Mouse (Mus musculus) stomach, embryonic 16.5 days (tissue): ENCODE measurements at regions not wholly inside any gene's neighbourhood (a gene's known extent, or its start where the extent isn't known, plus 50 kb on each side); places are given as distances from the start of the nearest gene placed in this dataset.

Source experiments
- ATAC-seq: fragments of 200-750 bp; cut with Nextera tagmentation; 2 replicates; pipeline ENCODE4 v1.8.0; 2017; ENCODE audit warnings: moderate number of reproducible peaks, moderate TSS enrichment; ENCODE audit not compliant: insufficient read depth, low FRiP score
- H3K27ac ChIP-seq: fragments of 300-500 bp; sonication (generic); 2 replicates; pipeline ENCODE4 v1.5.1; 2014; ENCODE audit warnings: low read length
- H3K27me3 ChIP-seq: fragments of 300-500 bp; sonication (generic); 2 replicates; pipeline ENCODE4 v1.6.1; 2014; ENCODE audit warnings: low read length, control low read depth, mixed read lengths; ENCODE audit not compliant: control insufficient read depth, insufficient read depth
- H3K36me3 ChIP-seq: fragments of 300-500 bp; sonication (generic); 2 replicates; pipeline ENCODE4 v1.6.1; 2014; ENCODE audit warnings: low read length; ENCODE audit not compliant: control insufficient read depth, insufficient read depth
- H3K4me1 ChIP-seq: fragments of 300-500 bp; sonication (generic); 2 replicates; pipeline ENCODE4 v1.6.1; 2014; ENCODE audit warnings: low read length, control low read depth, mixed read lengths; ENCODE audit not compliant: control insufficient read depth, insufficient read depth
- H3K4me2 ChIP-seq: fragments of 300-500 bp; sonication (generic); 2 replicates; pipeline ENCODE4 v1.6.1; 2014; ENCODE audit warnings: low read depth, low read length, mixed read lengths
- H3K4me3 ChIP-seq: fragments of 300-500 bp; sonication (generic); replicated peaks from 2 replicates; pipeline ENCODE4 v1.5.1; 2014; ENCODE audit warnings: mild to moderate bottlenecking, low read length
- H3K9ac ChIP-seq: fragments of 300-500 bp; sonication (generic); 2 replicates; pipeline ENCODE4 v1.6.1; 2014; ENCODE audit warnings: low read length
- H3K9me3 ChIP-seq: fragments of 300-500 bp; sonication (generic); replicated peaks from 2 replicates; pipeline ENCODE4 v1.6.1; 2016; ENCODE audit warnings: low read length, control low read depth; ENCODE audit not compliant: control insufficient read depth
- WGBS: fragments of 180-500 bp; shearing (Covaris S2); extraction: QIAGEN DNeasy Blood & Tissue Kit; methylation state at CpG from one replicate; pipeline ENCODE4 v1.1.7; 2014; 5-methylcytosine and 5-hydroxymethylcytosine counted together

DNA sequence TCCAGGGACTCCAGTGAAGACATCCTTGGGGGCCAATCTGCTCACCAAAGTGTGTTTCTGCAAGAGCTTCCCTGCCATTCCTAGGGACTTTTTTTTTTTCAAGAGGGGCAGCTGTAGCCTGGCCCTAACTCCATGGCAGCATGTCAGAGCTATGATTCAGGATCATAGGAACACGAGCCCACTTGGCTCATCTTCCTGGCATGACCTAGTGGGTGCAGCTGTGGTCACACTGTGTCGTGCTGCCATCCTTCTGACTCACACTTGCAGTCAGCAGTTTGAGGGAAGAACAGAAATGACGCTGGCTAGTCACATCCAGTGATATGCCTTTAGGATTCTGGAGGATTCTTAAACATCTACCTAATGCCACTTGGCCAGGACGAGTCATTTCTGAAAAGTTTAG is 566.5 kb upstream of the Cdh5 start:
- H3K27me3 ChIP-seq: no peaks in the 10 kb centered on the region
- H3K27ac ChIP-seq: no peak overlapping the region
- H3K9me3 ChIP-seq: no peaks in the 10 kb centered on the region
- no peak overlapping the region for H3K4me2 ChIP-seq
- no peak overlapping the region for H3K4me3 ChIP-seq
- H3K4me1 ChIP-seq: no peaks in the 10 kb centered on the region
- H3K36me3 ChIP-seq: no peaks in the 10 kb centered on the region
- WGBS: 80% methylated on average over 4 of the region's 4 CpGs
- no peak overlapping the region for H3K9ac ChIP-seq
- ATAC-seq: no peak

DNA sequence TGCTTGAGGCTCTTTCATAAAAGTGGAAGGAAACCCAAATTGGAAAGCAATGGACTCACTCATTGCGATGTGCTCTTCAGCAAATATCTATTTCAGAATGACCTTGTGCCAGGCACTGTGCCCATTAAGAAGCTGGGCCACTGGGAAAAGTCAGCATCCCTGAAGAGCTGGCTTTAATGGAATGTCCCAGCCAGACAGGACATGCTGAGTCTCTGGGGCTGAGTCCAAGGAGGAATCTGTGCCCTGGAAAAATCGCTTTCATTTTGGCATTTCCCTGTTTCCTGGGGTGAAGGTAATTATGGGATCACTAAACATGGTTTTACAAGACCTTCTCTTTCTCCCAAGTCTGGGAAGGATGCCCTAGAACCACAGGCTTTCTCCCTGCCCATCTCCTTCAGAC is 564.6 kb upstream of the Cdh5 start:
- WGBS: 83% methylated on average over 2 of the region's 2 CpGs
- no peaks in the 10 kb centered on the region for H3K4me1 ChIP-seq
- no peaks in the 10 kb centered on the region for H3K36me3 ChIP-seq
- ATAC-seq: no peak
- H3K4me2 ChIP-seq: no peak overlapping the region
- no peak overlapping the region for H3K27ac ChIP-seq
- H3K4me3 ChIP-seq: no peak overlapping the region
- no peaks in the 10 kb centered on the region for H3K27me3 ChIP-seq
- no peak overlapping the region for H3K9ac ChIP-seq
- no peaks in the 10 kb centered on the region for H3K9me3 ChIP-seq

DNA sequence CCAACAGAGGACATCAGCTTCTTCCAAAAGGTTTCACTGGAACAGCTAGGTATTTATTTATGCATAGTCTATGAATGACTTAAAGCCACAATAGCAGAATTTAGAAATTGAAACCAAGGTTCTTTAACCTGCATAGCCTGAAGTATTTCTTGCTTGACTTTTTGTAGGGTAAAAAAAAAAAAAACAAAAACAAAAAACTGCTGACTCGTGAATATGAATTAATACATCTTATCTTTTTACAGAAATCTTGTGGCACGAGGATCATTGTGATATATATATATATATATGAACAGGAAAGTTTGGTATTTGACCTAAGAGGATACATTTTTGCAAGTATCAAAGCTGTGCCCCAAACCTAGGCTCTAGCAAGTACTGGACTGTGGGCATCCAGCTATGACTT is 559.5 kb upstream of the Cdh5 start:
- Histone ChIP-seq H3K9ac (no peak overlapping the region), H3K27me3 (no peaks in the 10 kb centered on the region), H3K36me3 (no peaks in the 10 kb centered on the region), H3K4me1 (no peaks in the 10 kb centered on the region), H3K27ac (no peak overlapping the region), H3K4me2 (no peak overlapping the region), H3K4me3 (no peak overlapping the region), H3K9me3 (no peaks in the 10 kb centered on the region)
- ATAC-seq: no peak
- 76% methylated on average over 2 of the region's 2 CpGs for WGBS

DNA sequence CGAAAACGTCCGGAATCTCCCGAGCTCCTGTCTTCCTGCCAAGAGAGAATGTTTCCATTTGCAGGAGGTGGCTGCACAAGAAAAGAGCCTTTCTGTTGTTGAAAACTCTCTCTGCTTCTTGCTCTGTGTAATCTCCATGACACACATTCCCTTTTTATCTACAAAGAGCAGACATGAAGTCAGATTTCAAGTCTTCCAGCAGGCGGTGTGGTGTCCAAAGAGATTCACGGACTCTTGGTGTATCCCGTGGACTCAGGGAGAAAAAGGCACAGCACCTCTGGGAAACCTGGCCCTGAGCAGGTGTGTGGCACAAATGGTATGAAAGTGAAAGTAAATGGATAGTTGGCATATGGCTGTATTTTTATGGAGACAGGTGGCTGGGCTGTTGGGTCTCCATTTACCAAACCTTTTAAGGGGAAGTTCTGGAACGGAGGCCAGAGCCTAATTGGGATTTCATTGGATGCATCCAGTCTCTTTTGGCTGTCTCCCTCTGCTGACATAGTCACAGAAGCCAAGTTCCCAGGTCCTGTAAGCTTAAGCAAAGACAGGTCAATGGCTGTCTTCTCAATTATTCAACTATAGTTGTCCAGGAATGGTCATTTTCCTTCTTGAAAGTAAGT is 549.4 kb upstream of the Cdh5 start:
- H3K4me2 ChIP-seq: no peak overlapping the region
- 83% methylated on average over 8 of the region's 8 CpGs for WGBS
- no peaks in the 10 kb centered on the region for H3K4me1 ChIP-seq
- H3K9me3 ChIP-seq: no peaks in the 10 kb centered on the region
- no peak overlapping the region for H3K27ac ChIP-seq
- no peak overlapping the region for H3K4me3 ChIP-seq
- no peak for ATAC-seq
- no peaks in the 10 kb centered on the region for H3K27me3 ChIP-seq
- H3K36me3 ChIP-seq: no peaks in the 10 kb centered on the region
- no peak overlapping the region for H3K9ac ChIP-seq

DNA sequence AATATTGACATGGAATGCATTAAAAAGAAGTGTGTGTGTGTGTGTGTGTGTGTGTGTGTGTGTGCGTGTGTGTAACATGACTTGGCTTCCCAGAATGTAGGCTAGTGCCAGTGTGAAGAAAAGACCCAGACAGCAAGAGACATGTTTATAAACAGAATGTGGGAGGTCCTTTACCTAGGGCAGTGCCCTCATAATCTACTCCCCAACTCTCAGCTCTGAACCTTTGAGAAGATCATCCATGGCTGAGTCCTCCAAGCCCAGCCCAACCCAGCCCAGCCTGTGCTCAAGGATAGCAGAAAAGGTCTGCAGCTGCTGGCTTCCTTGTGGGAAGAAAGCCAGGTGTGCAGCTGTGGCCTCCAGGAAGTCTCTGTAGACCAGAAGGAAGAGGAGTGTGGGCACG is 539.8 kb upstream of the Cdh5 start:
- no peaks in the 10 kb centered on the region for H3K27me3 ChIP-seq

DNA sequence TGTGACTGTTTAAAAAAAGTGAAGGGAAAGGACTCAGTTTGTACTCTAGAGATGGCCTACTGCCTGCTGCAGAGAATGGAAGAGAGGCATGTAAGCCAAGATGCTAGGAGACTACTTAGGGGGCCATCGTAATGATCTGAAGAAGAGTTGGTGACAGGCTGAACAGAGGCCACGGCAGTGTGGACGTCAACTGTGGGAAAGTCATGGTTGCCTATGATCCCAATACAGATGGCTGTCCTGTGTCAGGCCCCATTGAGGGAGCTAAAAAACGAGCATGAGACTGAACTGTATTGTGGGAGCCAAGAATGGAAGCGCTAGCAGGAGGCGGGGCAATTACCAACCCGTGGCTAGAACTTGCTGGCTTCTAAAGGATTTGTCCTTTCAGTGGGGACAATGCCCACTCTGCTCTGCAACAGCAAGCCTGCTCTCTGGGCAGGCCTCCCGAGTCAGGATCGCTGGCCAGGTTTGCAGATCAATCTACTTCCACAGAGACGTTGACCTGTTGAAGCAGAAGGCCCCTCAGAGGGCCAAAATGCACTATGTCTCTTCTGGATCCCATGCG is 530.5 kb upstream of the Cdh5 start:
- 85% methylated on average over 11 of the region's 11 CpGs for WGBS
- Histone ChIP-seq H3K9ac (no peak overlapping the region), H3K4me2 (no peak overlapping the region), H3K9me3 (no peaks in the 10 kb centered on the region), H3K4me1 (no peaks in the 10 kb centered on the region), H3K36me3 (no peaks in the 10 kb centered on the region), H3K27ac (no peak overlapping the region), H3K4me3 (no peak overlapping the region), H3K27me3 (no peaks in the 10 kb centered on the region)
- ATAC-seq: no peak

More for the DNA sequence above, 539.8 kb upstream of the Cdh5 start:
- Histone ChIP-seq H3K36me3 (no peaks in the 10 kb centered on the region), H3K4me1 (no peaks in the 10 kb centered on the region), H3K9me3 (no peaks in the 10 kb centered on the region), H3K9ac (no peak overlapping the region), H3K4me2 (no peak overlapping the region), H3K4me3 (no peak overlapping the region), H3K27ac (no peak overlapping the region)
- no peak for ATAC-seq
- WGBS: 58% methylated on average over 2 of the region's 2 CpGs

DNA sequence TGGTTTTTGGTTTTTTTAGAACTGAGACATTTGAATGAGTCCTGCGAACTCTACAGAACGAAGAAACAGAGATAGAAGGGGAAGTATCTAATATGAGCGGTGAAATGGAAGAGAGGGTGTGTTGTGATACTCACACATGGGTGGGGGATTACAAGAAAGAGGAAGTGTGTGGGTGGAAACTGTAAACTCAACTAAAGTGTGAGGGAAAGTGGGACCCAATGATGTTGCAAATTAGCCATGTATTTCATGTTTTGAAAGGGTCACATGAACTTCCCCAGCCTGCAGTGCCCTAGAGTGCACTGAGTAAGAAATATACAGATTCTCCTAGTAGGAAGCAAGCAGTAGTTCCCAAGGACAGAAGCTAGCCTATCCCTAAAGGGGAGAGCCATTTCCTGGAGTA is 524.3 kb upstream of the Cdh5 start:
- Histone ChIP-seq H3K9ac (no peak overlapping the region), H3K27ac (no peak overlapping the region), H3K27me3 (no peaks in the 10 kb centered on the region), H3K4me1 (no peaks in the 10 kb centered on the region), H3K9me3 (no peaks in the 10 kb centered on the region), H3K36me3 (no peaks in the 10 kb centered on the region), H3K4me2 (no peak overlapping the region), H3K4me3 (no peak overlapping the region)
- ATAC-seq: no peak
- 84% methylated on average over 3 of the region's 3 CpGs for WGBS

DNA sequence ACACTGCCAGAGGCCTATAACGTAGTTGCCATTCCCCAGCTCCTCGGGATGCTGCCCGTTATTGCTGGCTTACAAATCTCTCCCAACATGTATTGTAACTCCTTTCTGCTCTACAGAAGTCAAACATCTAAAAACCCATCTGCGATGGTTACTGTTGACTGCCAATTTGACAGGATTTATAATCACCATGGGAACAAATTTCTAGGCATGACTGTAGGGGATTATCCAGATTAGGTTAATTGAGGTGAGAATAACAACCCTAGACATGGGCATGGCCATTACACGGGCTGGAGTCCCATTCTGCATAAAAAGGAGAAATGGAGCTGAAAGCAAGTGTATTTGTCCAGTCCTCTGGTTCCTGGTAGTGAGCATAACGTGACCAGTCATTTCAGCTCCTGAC is 523.4 kb upstream of the Cdh5 start:
- Histone ChIP-seq H3K4me2 (no peak overlapping the region), H3K9me3 (no peaks in the 10 kb centered on the region), H3K27ac (no peak overlapping the region), H3K9ac (no peak overlapping the region), H3K4me1 (no peaks in the 10 kb centered on the region), H3K4me3 (no peak overlapping the region), H3K36me3 (no peaks in the 10 kb centered on the region), H3K27me3 (no peaks in the 10 kb centered on the region)
- WGBS: 85% methylated on average over 6 of the region's 6 CpGs
- ATAC-seq: no peak

DNA sequence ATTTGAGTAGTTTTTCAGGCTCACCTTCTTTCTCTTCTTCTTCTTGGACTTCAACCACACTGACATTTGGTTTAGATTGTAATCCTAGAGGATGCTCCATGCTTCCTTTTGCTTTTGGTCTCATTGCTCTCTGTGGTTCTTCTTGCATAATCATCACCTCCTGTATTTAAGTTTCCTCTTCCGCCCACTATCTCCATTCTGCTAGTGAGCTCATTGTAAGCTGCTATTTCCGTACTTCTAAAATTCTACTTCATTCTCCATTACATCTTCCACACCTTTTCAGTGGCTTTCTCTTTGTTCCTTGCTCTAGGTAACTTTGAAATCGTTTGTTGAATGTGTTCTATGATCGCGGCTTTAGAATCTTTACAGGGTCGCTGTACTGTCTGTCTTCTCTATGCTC is 493.1 kb upstream of the Cdh5 start:
- Histone ChIP-seq H3K9me3 (no peaks in the 10 kb centered on the region), H3K4me1 (no peaks in the 10 kb centered on the region), H3K9ac (no peak overlapping the region), H3K27ac (no peak overlapping the region), H3K4me2 (no peak overlapping the region), H3K36me3 (no peaks in the 10 kb centered on the region), H3K27me3 (no peaks in the 10 kb centered on the region), H3K4me3 (no peak overlapping the region)
- WGBS: 92% methylated on average over 6 of the region's 6 CpGs
- no peak for ATAC-seq
